Mouse (Mus musculus): ENCODE data around the gene Usp15. TPM values are rescaled to one million over a fixed set of nuclear protein-coding genes. Genes with fewer than 3 reads are reported as not detected.

The Usp15 gene
- total and polyA plus RNA-seq, 3 experiments = 14.5 to 103 (median 86.4) TPM

- Histone ChIP-seq H3K9ac (ENCODE audit: low read depth, low read length) (no peak overlapping the region), H3K79me2 (replicated peaks; ENCODE audit: control insufficient read depth, insufficient read depth, low read length) (peaks cover 2% of the 10 kb centered on the region), H3K27me3 (ENCODE audit: control insufficient read depth, insufficient read depth, low read length) (no peaks in the 10 kb centered on the region), H3K4me1 (ENCODE audit: control insufficient read depth, insufficient read depth, low read length) (peaks cover 6% of the 10 kb centered on the region; the same call in 1 of the 2 replicates), H3K4me3 (no peak overlapping the region), H3K36me3 (ENCODE audit: control insufficient read depth, insufficient read depth, low read length) (peaks cover 8% of the 10 kb centered on the region), H3K27ac (no peak overlapping the region)
- TF ChIP-seq EP300 (IDR thresholded peaks at IDR 0.05; ENCODE audit: insufficient read depth, low read depth, low read length) (no peak), POLR2A (IDR thresholded peaks at IDR 0.05; ENCODE audit: insufficient read depth, low read depth, low read length) (no peak), CTCF (IDR thresholded peaks at IDR 0.05) (no peak)
- DNase-seq = no peak
- WGBS = 92% methylated on average over 5 of the region's 5 CpGs
- intact Hi-C loops (cut with DNase I) = no loop called here
Observed at GRCm38 (mm10) chr10:123198183-123198582, 1.4 kb upstream of the Usp15 start.

GRCm38 (mm10) chr10:123195961-123196834 is 597 bp downstream of the Usp15 start:
- peaks cover 11% of the 10 kb centered on the region for H3K36me3 ChIP-seq (ENCODE audit: control insufficient read depth, insufficient read depth, low read length)
- peaks cover 2% of the 10 kb centered on the region for H3K79me2 ChIP-seq (replicated peaks; ENCODE audit: control insufficient read depth, insufficient read depth, low read length)
- peak overlapping the region; percentile 82 for H3K9ac ChIP-seq (ENCODE audit: low read depth, low read length)
- peak overlapping the region; percentile 87 for H3K27ac ChIP-seq
- DNase-seq = no peak
- intact Hi-C loops (cut with DNase I) = no loop called here
- WGBS = 2% methylated on average over 45 of the region's 66 CpGs
- H3K4me1 ChIP-seq (ENCODE audit: control insufficient read depth, insufficient read depth, low read length) = peaks cover 9% of the 10 kb centered on the region
- TF ChIP-seq EP300 (IDR thresholded peaks at IDR 0.05; ENCODE audit: insufficient read depth, low read depth, low read length) = no peak
- TF ChIP-seq POLR2A (IDR thresholded peaks at IDR 0.05; ENCODE audit: insufficient read depth, low read depth, low read length) = no peak
- TF ChIP-seq CTCF (IDR thresholded peaks at IDR 0.05) = no peak
- H3K4me3 ChIP-seq = peak overlapping the region; percentile 56
- H3K27me3 ChIP-seq (ENCODE audit: control insufficient read depth, insufficient read depth, low read length) = no peaks in the 10 kb centered on the region

GRCm38 (mm10) chr10:123195501-123195900 is 1.3 kb downstream of the Usp15 start:
- TF ChIP-seq POLR2A (IDR thresholded peaks at IDR 0.05; ENCODE audit: insufficient read depth, low read depth, low read length) (no peak), CTCF (IDR thresholded peaks at IDR 0.05) (no peak), EP300 (IDR thresholded peaks at IDR 0.05; ENCODE audit: insufficient read depth, low read depth, low read length) (no peak)
- peaks cover 4% of the 10 kb centered on the region for H3K79me2 ChIP-seq (replicated peaks; ENCODE audit: control insufficient read depth, insufficient read depth, low read length)
- H3K27me3 ChIP-seq (ENCODE audit: control insufficient read depth, insufficient read depth, low read length) = no peaks in the 10 kb centered on the region
- no peak overlapping the region for H3K9ac ChIP-seq (ENCODE audit: low read depth, low read length)
- H3K4me3 ChIP-seq = peak overlapping the region; percentile 56
- intact Hi-C loops (cut with DNase I) = no loop called here
- DNase-seq = no peak
- H3K27ac ChIP-seq = no peak overlapping the region
- peaks cover 12% of the 10 kb centered on the region for H3K4me1 ChIP-seq (ENCODE audit: control insufficient read depth, insufficient read depth, low read length)
- peaks cover 12% of the 10 kb centered on the region for H3K36me3 ChIP-seq (ENCODE audit: control insufficient read depth, insufficient read depth, low read length)
- 27% methylated on average over 7 of the region's 7 CpGs for WGBS

GRCm38 (mm10) chr10:123191038-123191437 is 5.8 kb downstream of the Usp15 start:
- intact Hi-C loops (cut with DNase I) = no loop called here
- WGBS = 58% methylated on average over 6 of the region's 6 CpGs
- DNase-seq = no peak
- H3K4me1 ChIP-seq (ENCODE audit: control insufficient read depth, insufficient read depth, low read length) = peaks cover 25% of the 10 kb centered on the region
- H3K9ac ChIP-seq (ENCODE audit: low read depth, low read length) = no peak overlapping the region
- TF ChIP-seq CTCF (IDR thresholded peaks at IDR 0.05) (peak; percentile 30), EP300 (IDR thresholded peaks at IDR 0.05; ENCODE audit: insufficient read depth, low read depth, low read length) (no peak)
- no peak overlapping the region; the same call in 1 of the 2 replicates for H3K27ac ChIP-seq
- no peak overlapping the region for H3K4me3 ChIP-seq
- H3K27me3 ChIP-seq (ENCODE audit: control insufficient read depth, insufficient read depth, low read length) = no peaks in the 10 kb centered on the region
- peaks cover 12% of the 10 kb centered on the region for H3K79me2 ChIP-seq (replicated peaks; ENCODE audit: control insufficient read depth, insufficient read depth, low read length)
- peaks cover 18% of the 10 kb centered on the region for H3K36me3 ChIP-seq (ENCODE audit: control insufficient read depth, insufficient read depth, low read length)

GRCm38 (mm10) chr10:123187337-123187736 is 9.5 kb downstream of the Usp15 start:
- peaks cover 24% of the 10 kb centered on the region for H3K4me1 ChIP-seq (ENCODE audit: control insufficient read depth, insufficient read depth, low read length)
- 63% methylated on average over 6 of the region's 6 CpGs for WGBS
- intact Hi-C loops (cut with DNase I) = no loop called here

GRCm38 (mm10) chr10:123185907-123186306 is 10.9 kb downstream of the Usp15 start:
- no peak for TF ChIP-seq CTCF (IDR thresholded peaks at IDR 0.05)
- no peak for TF ChIP-seq EP300 (IDR thresholded peaks at IDR 0.05; ENCODE audit: insufficient read depth, low read depth, low read length)
- TF ChIP-seq POLR2A (IDR thresholded peaks at IDR 0.05; ENCODE audit: insufficient read depth, low read depth, low read length) = no peak
- H3K27ac ChIP-seq = no peak overlapping the region
- H3K79me2 ChIP-seq (replicated peaks; ENCODE audit: control insufficient read depth, insufficient read depth, low read length) = peaks cover 9% of the 10 kb centered on the region
- H3K27me3 ChIP-seq (ENCODE audit: control insufficient read depth, insufficient read depth, low read length) = no peaks in the 10 kb centered on the region
- intact Hi-C loops (cut with DNase I) = no loop called here
- H3K36me3 ChIP-seq (ENCODE audit: control insufficient read depth, insufficient read depth, low read length) = peaks cover 10% of the 10 kb centered on the region
- DNase-seq = no peak
- no peak overlapping the region for H3K4me3 ChIP-seq
- no peak overlapping the region for H3K9ac ChIP-seq (ENCODE audit: low read depth, low read length)
- 81% methylated on average over 6 of the region's 6 CpGs for WGBS
- peaks cover 19% of the 10 kb centered on the region for H3K4me1 ChIP-seq (ENCODE audit: control insufficient read depth, insufficient read depth, low read length)

More at GRCm38 (mm10) chr10:123187337-123187736, 9.5 kb downstream of the Usp15 start:
- H3K27me3 ChIP-seq (ENCODE audit: control insufficient read depth, insufficient read depth, low read length) = no peaks in the 10 kb centered on the region
- no peak overlapping the region for H3K9ac ChIP-seq (ENCODE audit: low read depth, low read length)
- peaks cover 12% of the 10 kb centered on the region for H3K36me3 ChIP-seq (ENCODE audit: control insufficient read depth, insufficient read depth, low read length)
- peaks cover 10% of the 10 kb centered on the region for H3K79me2 ChIP-seq (replicated peaks; ENCODE audit: control insufficient read depth, insufficient read depth, low read length)
- no peak for DNase-seq
- H3K27ac ChIP-seq = no peak overlapping the region
- H3K4me3 ChIP-seq = no peak overlapping the region
- TF ChIP-seq POLR2A (IDR thresholded peaks at IDR 0.05; ENCODE audit: insufficient read depth, low read depth, low read length) (no peak), EP300 (IDR thresholded peaks at IDR 0.05; ENCODE audit: insufficient read depth, low read depth, low read length) (no peak), CTCF (IDR thresholded peaks at IDR 0.05) (no peak)
